Mouse (Mus musculus) embryonic facial prominence, embryonic 15.5 days (tissue): Measurements from ENCODE around the gene Sept9. TPM values are rescaled to one million over a fixed set of nuclear protein-coding genes. Genes with fewer than 3 reads are reported as not detected.

Experiments used
- ATAC-seq: fragments of 200-750 bp; cut with Nextera tagmentation; 2 replicates; pipeline ENCODE4 v1.8.0; 2017; ENCODE audit warnings: low read depth, moderate TSS enrichment; ENCODE audit not compliant: insufficient number of reproducible peaks, low FRiP score, low TSS enrichment
- H3K27ac ChIP-seq: fragments of 300-500 bp; sonication (generic); replicated peaks from 2 replicates; pipeline ENCODE4 v1.5.1; 2015; ENCODE audit warnings: mild to moderate bottlenecking, inconsistent platforms
- H3K27me3 ChIP-seq: fragments of 300-500 bp; sonication (generic); 2 replicates; pipeline ENCODE4 v1.6.1; 2015; ENCODE audit warnings: inconsistent platforms
- H3K36me3 ChIP-seq: fragments of 300-500 bp; sonication (generic); 2 replicates; pipeline ENCODE4 v1.6.1; 2015; ENCODE audit warnings: mild to moderate bottlenecking, inconsistent platforms
- H3K4me1 ChIP-seq: fragments of 300-500 bp; sonication (generic); 2 replicates; pipeline ENCODE4 v1.6.1; 2015; ENCODE audit warnings: inconsistent platforms
- H3K4me2 ChIP-seq: fragments of 300-500 bp; sonication (generic); replicated peaks from 2 replicates; pipeline ENCODE4 v1.6.1; 2015; ENCODE audit warnings: mild to moderate bottlenecking, inconsistent platforms
- H3K4me3 ChIP-seq: fragments of 300-500 bp; sonication (generic); replicated peaks from 2 replicates; pipeline ENCODE4 v1.5.1; 2015; ENCODE audit warnings: mild to moderate bottlenecking, inconsistent platforms
- H3K9ac ChIP-seq: fragments of 300-500 bp; sonication (generic); 2 replicates; pipeline ENCODE4 v1.6.1; 2015; ENCODE audit warnings: inconsistent platforms
- H3K9me3 ChIP-seq: fragments of 300-500 bp; sonication (generic); replicated peaks from 2 replicates; pipeline ENCODE4 v1.6.1; 2016; ENCODE audit warnings: inconsistent platforms
- WGBS: fragments of 180-500 bp; shearing (Covaris S2); methylation state at CpG from one replicate; pipeline ENCODE4 v1.1.7; 2015; 5-methylcytosine and 5-hydroxymethylcytosine counted together
- polyA plus RNA-seq: library from polyadenylated mRNA; unstranded; fragments of >200 nt; fragmentation: Nextera tagmentation; extraction: Ambion mirVana; gene quantifications from 2 replicates; pipeline ENCODE4 v1.2.1, GENCODE M21; 2015

The Sept9 gene
- polyA plus RNA-seq, 1 experiment from 2014 or later = 157 TPM

- WGBS = 56% methylated on average over 7 of the region's 7 CpGs
- Histone ChIP-seq H3K27ac (no peak overlapping the region), H3K9me3 (no peaks in the 10 kb centered on the region), H3K4me1 (peaks cover 29% of the 10 kb centered on the region), H3K4me3 (no peak overlapping the region), H3K4me2 (no peak overlapping the region), H3K36me3 (no peaks in the 10 kb centered on the region), H3K27me3 (no peaks in the 10 kb centered on the region), H3K9ac (no peak overlapping the region)
- no peak for ATAC-seq
Observed at GRCm38 (mm10) chr11:117374288-117374687, 174.8 kb downstream of the Sept9 start.

- no peak overlapping the region for H3K27ac ChIP-seq
- WGBS = 69% methylated on average over 5 of the region's 5 CpGs
- no peaks in the 10 kb centered on the region for H3K9me3 ChIP-seq
- H3K36me3 ChIP-seq = no peaks in the 10 kb centered on the region
- H3K27me3 ChIP-seq = no peaks in the 10 kb centered on the region; the same call in 1 of the 2 replicates
- no peak overlapping the region for H3K4me2 ChIP-seq
- no peak overlapping the region for H3K9ac ChIP-seq
- no peak overlapping the region for H3K4me3 ChIP-seq
- ATAC-seq = no peak
- peaks cover 7% of the 10 kb centered on the region for H3K4me1 ChIP-seq
Observed at GRCm38 (mm10) chr11:117379774-117380173, 180.3 kb downstream of the Sept9 start.

- H3K4me3 ChIP-seq = no peak overlapping the region
- no peak overlapping the region for H3K9ac ChIP-seq
- H3K36me3 ChIP-seq = no peaks in the 10 kb centered on the region
- no peak overlapping the region for H3K4me2 ChIP-seq
- H3K27ac ChIP-seq = no peak overlapping the region
- H3K27me3 ChIP-seq = peaks cover 3% of the 10 kb centered on the region
- ATAC-seq = no peak
- WGBS = 19% methylated on average over 9 of the region's 9 CpGs
- H3K9me3 ChIP-seq = no peaks in the 10 kb centered on the region
- H3K4me1 ChIP-seq = peaks cover 12% of the 10 kb centered on the region
Observed at GRCm38 (mm10) chr11:117384235-117384634, 184.8 kb downstream of the Sept9 start.

GRCm38 (mm10) chr11:117384897-117385296 is 185.4 kb downstream of the Sept9 start:
- Histone ChIP-seq H3K9me3 (no peaks in the 10 kb centered on the region), H3K4me1 (peaks cover 14% of the 10 kb centered on the region), H3K27me3 (peaks cover 3% of the 10 kb centered on the region), H3K4me3 (no peak overlapping the region), H3K27ac (no peak overlapping the region), H3K4me2 (peak overlapping the region; percentile 12; the same call in 1 of the 2 replicates), H3K9ac (no peak overlapping the region), H3K36me3 (no peaks in the 10 kb centered on the region)
- no peak for ATAC-seq
- WGBS = 2% methylated on average over 16 of the region's 16 CpGs

DNA sequence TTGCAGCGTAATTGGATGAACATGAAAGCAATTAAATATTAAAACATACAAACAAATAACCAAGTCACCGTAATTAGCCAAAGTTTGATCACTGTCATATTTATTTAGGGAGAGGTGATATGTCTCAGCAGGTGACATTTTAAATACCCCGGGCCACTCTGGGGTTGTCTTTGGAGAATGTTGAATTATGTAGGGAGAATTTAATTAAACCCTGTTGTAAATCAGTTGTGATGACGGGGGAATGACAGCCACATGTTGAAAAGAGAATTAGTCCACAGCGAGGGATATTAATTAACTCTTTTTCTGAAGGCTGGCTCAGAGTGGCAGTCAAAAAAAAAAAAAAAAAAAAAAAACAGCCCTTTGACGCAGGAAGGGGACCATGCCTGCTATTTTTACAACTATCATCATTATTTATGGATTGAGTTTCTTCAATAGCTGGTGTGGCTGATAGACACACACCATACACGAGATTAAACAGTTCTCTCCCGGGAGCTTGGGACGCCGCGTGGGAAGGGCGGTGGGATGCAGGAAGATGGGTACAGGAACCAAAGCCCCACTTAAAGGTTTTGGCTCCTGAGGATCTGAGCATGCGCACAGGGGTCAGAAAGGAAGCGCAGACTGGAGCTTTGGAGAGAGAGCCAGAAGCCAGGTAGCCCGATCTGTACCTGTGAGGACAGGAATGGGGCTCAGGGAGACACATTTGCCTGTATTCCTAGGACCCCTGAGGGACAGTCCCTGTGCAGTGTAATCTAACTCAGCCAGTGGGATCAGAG is 186.1 kb downstream of the Sept9 start:
- H3K4me2 ChIP-seq = peak overlapping the region; percentile 12; the same call in 1 of the 2 replicates
- H3K4me1 ChIP-seq = peaks cover 17% of the 10 kb centered on the region
- no peaks in the 10 kb centered on the region for H3K36me3 ChIP-seq
- H3K9me3 ChIP-seq = no peaks in the 10 kb centered on the region
- no peak overlapping the region for H3K27ac ChIP-seq
- H3K4me3 ChIP-seq = no peak overlapping the region
- peaks cover 3% of the 10 kb centered on the region for H3K27me3 ChIP-seq
- WGBS = 42% methylated on average over 15 of the region's 15 CpGs
- no peak for ATAC-seq
- H3K9ac ChIP-seq = no peak overlapping the region

DNA sequence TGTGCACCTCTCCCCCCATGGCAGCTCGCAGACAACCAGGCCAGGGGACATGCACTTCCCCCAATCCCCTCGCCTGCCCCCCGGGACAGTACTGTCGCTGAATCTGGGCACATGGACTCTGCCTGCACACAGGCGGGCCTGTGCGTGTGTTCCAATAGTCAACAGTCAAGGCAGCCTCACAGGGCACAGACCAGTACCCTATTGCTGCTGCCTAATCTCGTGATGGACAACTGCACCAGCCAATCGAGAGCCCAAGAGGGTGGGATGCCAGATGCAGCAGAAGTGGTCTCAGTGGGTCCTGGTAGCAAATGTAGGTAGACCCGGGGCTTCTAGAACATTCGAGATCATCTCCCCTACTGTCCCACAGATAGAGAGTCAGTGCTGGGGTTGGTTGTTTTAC is 187.8 kb downstream of the Sept9 start:
- no peak for ATAC-seq
- Histone ChIP-seq H3K4me2 (no peak overlapping the region), H3K4me1 (peaks cover 17% of the 10 kb centered on the region), H3K27me3 (peaks cover 3% of the 10 kb centered on the region), H3K27ac (no peak overlapping the region), H3K9ac (no peak overlapping the region), H3K36me3 (no peaks in the 10 kb centered on the region), H3K4me3 (no peak overlapping the region), H3K9me3 (no peaks in the 10 kb centered on the region)
- WGBS = 72% methylated on average over 10 of the region's 10 CpGs

DNA sequence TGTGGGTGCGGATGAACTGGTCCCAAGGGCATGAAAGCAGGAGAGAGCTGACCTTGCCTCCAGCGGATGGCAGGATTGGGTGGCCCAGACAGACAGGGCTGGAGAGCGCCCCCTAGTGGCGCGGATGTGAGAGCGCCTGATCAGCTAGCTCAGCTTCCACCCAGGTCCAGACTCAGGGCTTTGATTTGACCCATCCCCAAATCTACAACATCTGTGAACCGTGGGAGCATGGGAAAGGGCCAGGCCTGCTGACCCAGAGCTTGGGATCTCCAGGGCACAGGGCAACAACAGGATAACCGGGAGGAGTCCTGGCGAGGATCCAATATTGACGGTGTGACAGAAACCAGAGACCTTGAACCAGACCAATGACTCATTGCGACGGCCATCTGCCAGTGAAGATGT is 190.5 kb downstream of the Sept9 start:
- H3K9me3 ChIP-seq = no peaks in the 10 kb centered on the region
- no peak overlapping the region for H3K27ac ChIP-seq
- no peak overlapping the region for H3K4me3 ChIP-seq
- H3K4me2 ChIP-seq = no peak overlapping the region
- WGBS = 25% methylated on average over 12 of the region's 12 CpGs
- H3K4me1 ChIP-seq = peaks cover 21% of the 10 kb centered on the region
- H3K36me3 ChIP-seq = no peaks in the 10 kb centered on the region
- H3K9ac ChIP-seq = no peak overlapping the region
- ATAC-seq = no peak
- H3K27me3 ChIP-seq = peaks cover 22% of the 10 kb centered on the region

DNA sequence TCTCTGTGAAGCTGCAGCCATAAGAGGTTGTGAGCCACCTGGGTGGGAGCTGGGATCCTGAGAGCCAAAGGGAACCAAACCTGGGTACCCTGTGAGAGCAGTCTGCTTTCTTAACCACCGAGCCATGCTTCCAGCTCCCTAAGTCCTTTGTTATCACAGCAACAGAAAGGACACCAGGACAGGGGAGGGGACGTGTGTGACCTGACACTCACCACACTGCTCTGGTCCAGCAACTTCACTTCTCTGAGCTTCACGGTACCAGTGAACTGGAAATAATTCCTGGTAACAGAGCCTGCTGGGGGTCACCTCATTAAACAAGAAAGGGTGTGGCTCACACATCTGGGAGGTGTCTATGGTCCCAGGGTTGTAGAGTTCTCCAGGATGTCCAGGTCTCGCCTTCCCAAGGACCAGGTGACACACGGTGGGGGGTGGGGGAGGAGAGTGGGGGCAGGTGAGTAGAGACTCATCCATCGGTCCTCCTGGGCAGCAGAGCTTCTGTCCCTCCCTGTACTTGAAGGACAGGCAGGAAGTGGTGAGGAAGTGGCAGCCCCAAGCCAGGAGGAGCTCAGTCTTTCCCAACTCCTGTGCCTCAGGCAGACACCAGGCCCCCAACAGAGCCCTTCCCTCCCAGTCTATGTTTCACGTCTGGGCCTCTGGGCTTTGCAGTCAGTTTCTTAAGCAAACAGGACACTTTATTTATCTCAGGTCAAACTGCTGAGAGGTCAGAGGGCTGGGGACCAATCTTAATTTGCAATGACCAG is 191.5 kb downstream of the Sept9 start:
- Histone ChIP-seq H3K4me1 (peaks cover 23% of the 10 kb centered on the region), H3K4me3 (no peak overlapping the region), H3K9me3 (no peaks in the 10 kb centered on the region), H3K9ac (no peak overlapping the region), H3K4me2 (no peak overlapping the region), H3K27me3 (peaks cover 22% of the 10 kb centered on the region), H3K36me3 (no peaks in the 10 kb centered on the region), H3K27ac (no peak overlapping the region)
- ATAC-seq = no peak
- WGBS = 32% methylated on average over 7 of the region's 7 CpGs

- Histone ChIP-seq H3K4me3 (no peak overlapping the region), H3K27me3 (peaks cover 22% of the 10 kb centered on the region), H3K27ac (no peak overlapping the region), H3K4me2 (no peak overlapping the region), H3K9ac (no peak overlapping the region), H3K4me1 (peaks cover 23% of the 10 kb centered on the region), H3K36me3 (no peaks in the 10 kb centered on the region), H3K9me3 (no peaks in the 10 kb centered on the region)
- WGBS = 86% methylated on average over 2 of the region's 2 CpGs
- no peak for ATAC-seq
Observed at GRCm38 (mm10) chr11:117392251-117392650, 192.8 kb downstream of the Sept9 start.

DNA sequence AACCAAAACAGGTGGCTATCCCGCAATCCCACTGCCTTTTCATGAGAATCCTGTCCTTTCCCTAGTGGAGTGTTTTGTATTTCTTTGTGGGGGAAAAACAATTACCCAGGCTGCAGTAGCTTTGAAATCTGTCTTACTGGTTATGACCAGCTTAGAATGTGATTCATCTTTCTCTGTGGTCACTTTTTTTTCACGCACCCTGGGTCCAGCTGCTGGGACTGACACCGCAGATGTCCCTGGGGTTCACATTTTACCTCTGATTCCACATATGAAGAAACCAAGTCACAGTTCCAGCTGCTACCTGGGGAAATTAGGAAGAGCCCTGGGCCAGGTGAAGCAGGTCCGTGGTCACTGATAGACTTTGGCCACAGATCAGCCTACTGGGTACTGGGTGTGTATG is 194.3 kb downstream of the Sept9 start:
- H3K4me3 ChIP-seq = no peak overlapping the region
- H3K9me3 ChIP-seq = no peaks in the 10 kb centered on the region
- peaks cover 30% of the 10 kb centered on the region for H3K4me1 ChIP-seq
- H3K4me2 ChIP-seq = no peak overlapping the region
- 63% methylated on average over 4 of the region's 4 CpGs for WGBS
- no peaks in the 10 kb centered on the region for H3K36me3 ChIP-seq
- H3K9ac ChIP-seq = no peak overlapping the region
- ATAC-seq = no peak
- peaks cover 25% of the 10 kb centered on the region for H3K27me3 ChIP-seq
- no peak overlapping the region for H3K27ac ChIP-seq

DNA sequence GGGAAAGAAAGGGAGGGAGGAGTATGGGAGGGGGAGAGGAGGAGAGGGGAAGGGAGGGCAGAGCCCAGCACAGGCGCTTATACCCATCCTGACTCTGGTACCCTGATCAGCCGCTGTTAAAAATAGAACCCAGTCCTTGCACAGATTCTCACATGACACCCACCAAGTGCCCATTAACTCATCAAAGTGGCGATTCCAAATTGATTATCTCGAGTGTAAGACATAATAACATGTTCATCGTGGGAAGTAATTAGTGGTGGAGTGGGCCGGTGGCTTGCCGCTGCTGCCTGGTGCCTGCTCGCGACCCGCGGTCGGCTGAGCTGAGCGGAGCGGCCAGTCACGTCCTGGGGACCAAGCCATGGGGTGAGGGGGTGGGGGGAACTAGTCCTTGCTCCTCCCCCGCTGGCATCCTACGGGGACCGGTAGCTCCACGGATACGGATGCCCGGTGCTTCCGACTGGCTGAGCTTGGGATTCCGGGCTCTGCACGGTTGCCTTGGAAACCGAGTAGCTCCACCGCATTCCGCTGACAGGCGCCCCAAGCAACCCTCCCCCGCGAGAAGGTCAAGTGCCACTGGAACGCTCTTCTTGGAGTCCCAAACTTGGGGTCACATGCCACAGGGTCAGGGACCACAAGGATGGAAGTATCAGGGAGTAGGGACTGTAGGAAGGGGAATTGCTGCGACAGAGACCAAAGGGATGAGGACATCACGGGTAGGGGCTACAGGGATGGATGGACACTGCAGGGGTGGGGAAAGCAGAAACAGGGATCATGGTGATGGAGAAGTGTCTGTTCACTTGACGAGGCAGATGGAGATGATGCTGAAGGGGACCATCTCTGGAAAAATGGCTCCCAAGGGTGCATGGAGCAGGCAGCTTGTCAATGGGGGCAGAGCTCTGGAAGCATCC is 195.0 kb downstream of the Sept9 start:
- Histone ChIP-seq H3K27me3 (peaks cover 25% of the 10 kb centered on the region), H3K4me1 (peaks cover 30% of the 10 kb centered on the region)
- 0 out of 2 replicates have a peak, but pooled peaks have one; percentile 12 for ATAC-seq

More for the DNA sequence above, 195.0 kb downstream of the Sept9 start:
- Histone ChIP-seq H3K36me3 (no peaks in the 10 kb centered on the region), H3K9ac (no peak overlapping the region), H3K4me3 (peak overlapping the region; percentile 31), H3K9me3 (no peaks in the 10 kb centered on the region), H3K27ac (no peak overlapping the region), H3K4me2 (peak overlapping the region; percentile 51)
- 1% methylated on average over 34 of the region's 34 CpGs for WGBS
